Mouse (Mus musculus): ENCODE measurements around the gene Acsl6.

Acsl6 gene

GRCm38 (mm10) chr11:54307139-54307816 is 3.7 kb downstream of the Acsl6 start:
- DNase-seq (ENCODE audit: low spot score in 2 of 2) = peak in 1 of 2 experiments; percentile 56

GRCm38 (mm10) chr11:54310588-54310987 is 7.0 kb downstream of the Acsl6 start:
- DNase-seq (ENCODE audit: low spot score in 2 of 2) = no peak

- DNase-seq (ENCODE audit: low spot score in 2 of 2) = no peak
These were observed 8.4 kb downstream of the Acsl6 start for GRCm38 (mm10) chr11:54312021-54312420.

- no peak for DNase-seq (ENCODE audit: low spot score in 2 of 2)
These were observed 9.0 kb downstream of the Acsl6 start for GRCm38 (mm10) chr11:54312603-54313002.

- DNase-seq (ENCODE audit: low spot score in 2 of 2) = no peak
These were observed 10.1 kb downstream of the Acsl6 start for GRCm38 (mm10) chr11:54313391-54314360.

- DNase-seq (ENCODE audit: low spot score in 2 of 2) = no peak
These were observed 11.1 kb downstream of the Acsl6 start for GRCm38 (mm10) chr11:54314740-54315139.

GRCm38 (mm10) chr11:54315336-54315735 is 11.7 kb downstream of the Acsl6 start:
- no peak for DNase-seq (ENCODE audit: low spot score in 2 of 2)

GRCm38 (mm10) chr11:54317361-54317760 is 13.8 kb downstream of the Acsl6 start:
- no peak for DNase-seq (ENCODE audit: low spot score in 2 of 2)

GRCm38 (mm10) chr11:54317795-54318194 is 14.2 kb downstream of the Acsl6 start:
- DNase-seq (ENCODE audit: low spot score in 2 of 2) = no peak

- DNase-seq (ENCODE audit: low spot score in 2 of 2) = no peak
These were observed 18.4 kb downstream of the Acsl6 start for GRCm38 (mm10) chr11:54321802-54322532.

- no peak for DNase-seq (ENCODE audit: low spot score in 2 of 2)
These were observed 28.0 kb downstream of the Acsl6 start for GRCm38 (mm10) chr11:54331463-54332183.

GRCm38 (mm10) chr11:54336165-54336707 is 32.6 kb downstream of the Acsl6 start:
- peak in 1 of 2 experiments; percentile 6 for DNase-seq (ENCODE audit: low spot score in 2 of 2)

GRCm38 (mm10) chr11:54343703-54344102 is 40.1 kb downstream of the Acsl6 start:
- peak in 1 of 2 experiments; percentile 9 for DNase-seq (ENCODE audit: low spot score in 2 of 2)

- no peak for DNase-seq (ENCODE audit: low spot score in 2 of 2)
These were observed 48.1 kb downstream of the Acsl6 start for GRCm38 (mm10) chr11:54351704-54352103.

- no peak for DNase-seq (ENCODE audit: low spot score in 2 of 2)
These were observed 49.6 kb downstream of the Acsl6 start for GRCm38 (mm10) chr11:54353121-54353576.

GRCm38 (mm10) chr11:54354595-54355563 is 51.3 kb downstream of the Acsl6 start:
- DNase-seq (ENCODE audit: low spot score in 2 of 2) = peak in 1 of 2 experiments; percentile 24

- DNase-seq (ENCODE audit: low spot score in 2 of 2) = no peak
These were observed 52.0 kb downstream of the Acsl6 start for GRCm38 (mm10) chr11:54355564-54355955.

- DNase-seq (ENCODE audit: low spot score in 2 of 2) = peak in 1 of 2 experiments; percentile 29
These were observed 53.1 kb downstream of the Acsl6 start for GRCm38 (mm10) chr11:54356676-54357075.

- DNase-seq (ENCODE audit: low spot score in 2 of 2) = no peak
These were observed 69.0 kb downstream of the Acsl6 start for GRCm38 (mm10) chr11:54372553-54372952.

GRCm38 (mm10) chr11:54390386-54390785 is 86.8 kb downstream of the Acsl6 start:
- no peak for DNase-seq (ENCODE audit: low spot score in 2 of 2)
